In the genomic region with DNA sequence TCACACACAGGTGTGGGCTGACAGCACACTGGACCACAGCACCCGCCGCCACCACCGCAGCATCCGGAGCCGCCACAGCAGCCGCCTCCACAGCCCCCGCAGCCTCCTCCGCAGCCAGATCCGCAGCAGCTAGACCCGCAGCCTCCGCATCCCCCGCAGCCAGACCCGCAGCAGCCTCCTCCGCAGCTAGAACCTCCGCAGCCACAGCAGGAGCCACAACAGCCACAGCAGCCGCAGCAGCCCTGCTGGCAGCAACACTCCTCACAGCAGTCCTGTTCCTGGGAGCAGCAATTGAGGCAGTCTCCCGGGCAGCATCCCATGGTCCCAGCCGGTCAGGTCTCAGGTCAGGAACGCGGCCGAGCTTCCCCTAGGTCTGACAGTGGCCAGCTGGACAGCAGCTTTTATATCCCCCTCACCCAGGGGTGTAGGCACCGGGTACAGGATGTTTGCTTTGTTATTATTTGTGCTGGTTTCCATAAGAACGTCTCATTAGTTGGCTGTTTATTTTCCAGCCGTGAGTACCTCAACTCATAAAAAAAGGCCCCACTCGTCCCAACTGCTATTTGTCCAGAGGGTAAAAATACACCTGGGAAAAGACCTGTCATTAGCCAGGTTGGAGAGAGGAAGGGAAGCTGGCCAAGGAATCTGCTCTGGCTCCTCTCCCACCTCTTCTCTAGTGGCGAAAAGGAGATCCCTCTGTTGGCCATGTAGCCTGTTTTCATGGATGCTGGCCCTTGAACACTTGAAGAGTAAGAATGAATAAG, we compare ENCODE assay signal across 10 mouse cellular contexts. TPM values are rescaled to one million over a fixed set of nuclear protein-coding genes. Genes with fewer than 3 reads are reported as not detected.
DNase-seq lines count a peak whose midpoint lies in the region; ATAC-seq and TF ChIP-seq lines count a peak whose summit lies in the region.
"Had no signal": no experiment of that assay in that cellular context is flagged by ENCODE, and none has a peak within 500 bp of the region (broad histone marks: within the 10 kb centered on the region; RNA-seq: fewer than 3 reads in every experiment).

Gene Krtap17-1 (minus strand): TSS at position 375 of the 764 bp plus-strand sequence.

- H3K4me2 ChIP-seq in forebrain, embryonic 15.5 days (replicated peaks), result peak within 1 kb of the TSS; percentile 32
- H3K4me2 ChIP-seq in lung, embryonic 15.5 days, result peak within 1 kb of the TSS; percentile 32

- 25% methylated on average over 26 of the region's 26 CpGs for WGBS in heart, embryonic 10.5 days
- WGBS in forebrain, embryonic 15.5 days, result 25% methylated on average over 24 of the region's 26 CpGs
- 22% methylated on average over 26 of the region's 26 CpGs for WGBS in lung, embryonic 15.5 days

- H3K27me3 ChIP-seq in heart, embryonic 10.5 days (ENCODE audit: insufficient read depth, poor library complexity, severe bottlenecking), result peaks cover 39% of the 10 kb centered on the region
- H3K27me3 ChIP-seq in ES-Bruce4 (ENCODE audit: control insufficient read depth, insufficient read depth, low read length, poor library complexity, severe bottlenecking), result no peaks in the 10 kb centered on the region
- H3K27me3 ChIP-seq in forebrain, embryonic 15.5 days, result no peaks in the 10 kb centered on the region
- peaks cover 13% of the 10 kb centered on the region for H3K27me3 ChIP-seq in lung, embryonic 15.5 days

- TF ChIP-seq CTCF in ES-Bruce4 (IDR thresholded peaks at IDR 0.05; ENCODE audit: low read depth, low read length), result no peak

- peak within 1 kb of the TSS; percentile 36 for H3K4me3 ChIP-seq in heart, embryonic 10.5 days
- H3K4me3 ChIP-seq in ES-Bruce4 (ENCODE audit: low read depth, low read length), result peak within 1 kb of the TSS; percentile 43
- H3K4me3 ChIP-seq in forebrain, embryonic 15.5 days, result peak within 1 kb of the TSS; percentile 14
- 0 out of 2 replicates have a peak within 1 kb of the TSS, but pooled peaks have one; percentile 4 for H3K4me3 ChIP-seq in lung, embryonic 15.5 days

- no peak for ATAC-seq in forebrain, embryonic 15.5 days (replicated peaks)
- ATAC-seq in lung, embryonic 15.5 days (ENCODE audit: borderline replicate concordance, extremely low read depth, low FRiP score, low TSS enrichment), result no peak
- no peak for ATAC-seq in erythroblast, adult 5-6 weeks (replicated peaks; ENCODE audit: low FRiP score, poor library complexity, severe bottlenecking)

- no peaks in the 10 kb centered on the region for H3K36me3 ChIP-seq in heart, embryonic 10.5 days
- H3K36me3 ChIP-seq in ES-Bruce4 (ENCODE audit: control insufficient read depth, insufficient read depth, low read length, poor library complexity, severe bottlenecking), result no peaks in the 10 kb centered on the region
- no peaks in the 10 kb centered on the region for H3K36me3 ChIP-seq in forebrain, embryonic 15.5 days
- H3K36me3 ChIP-seq in lung, embryonic 15.5 days, result no peaks in the 10 kb centered on the region

- H3K9me3 ChIP-seq in heart, embryonic 10.5 days, result no peaks in the 10 kb centered on the region
- no peaks in the 10 kb centered on the region for H3K9me3 ChIP-seq in ES-Bruce4 (replicated peaks; ENCODE audit: control insufficient read depth, insufficient read depth, low read length, poor library complexity, severe bottlenecking)
- H3K9me3 ChIP-seq in forebrain, embryonic 15.5 days, result no peaks in the 10 kb centered on the region
- no peaks in the 10 kb centered on the region for H3K9me3 ChIP-seq in lung, embryonic 15.5 days

- TF ChIP-seq POLR2A in ES-Bruce4 (IDR thresholded peaks at IDR 0.05; ENCODE audit: insufficient read depth, low read length), result no peak

- no peak within 1 kb of the TSS for H3K9ac ChIP-seq in ES-Bruce4 (ENCODE audit: low read depth, poor library complexity, severe bottlenecking)
- no peak within 1 kb of the TSS for H3K9ac ChIP-seq in forebrain, embryonic 15.5 days (replicated peaks)
- no peak within 1 kb of the TSS for H3K9ac ChIP-seq in lung, embryonic 15.5 days

- no peak for TF ChIP-seq EP300 in ES-Bruce4 (IDR thresholded peaks at IDR 0.05; ENCODE audit: insufficient read depth, low read depth, low read length)

- intact Hi-C loops in heart, postnatal 14 days (cut with DNase I), result no loop called here

- DNase-seq in heart, embryonic 10.5 days (ENCODE audit: low spot score), result peak; percentile 73
- DNase-seq in heart, postnatal 14 days, result no peak
- DNase-seq in layer of hippocampus, postnatal 14 days (ENCODE audit: low spot score in 2 of 2), result no peak
- no peak for DNase-seq in urinary bladder, postnatal 36 days (ENCODE audit: low spot score in 2 of 2)

- peaks cover 7% of the 10 kb centered on the region for H3K4me1 ChIP-seq in heart, embryonic 10.5 days
- no peaks in the 10 kb centered on the region for H3K4me1 ChIP-seq in ES-Bruce4 (ENCODE audit: control insufficient read depth, insufficient read depth, low read length)
- H3K4me1 ChIP-seq in forebrain, embryonic 15.5 days, result 0 out of 2 replicates have a peak, but pooled peaks cover 5% of the 10 kb centered on the region
- H3K4me1 ChIP-seq in lung, embryonic 15.5 days, result peaks cover 3% of the 10 kb centered on the region; the same call in 1 of the 2 replicates

- no peak within 1 kb of the TSS for H3K27ac ChIP-seq in heart, embryonic 10.5 days
- H3K27ac ChIP-seq in ES-Bruce4 (ENCODE audit: insufficient read depth, low read length), result no peak within 1 kb of the TSS
- no peak within 1 kb of the TSS for H3K27ac ChIP-seq in forebrain, embryonic 15.5 days (replicated peaks)
- no peak within 1 kb of the TSS for H3K27ac ChIP-seq in lung, embryonic 15.5 days

RNA-seq across cellular contexts. Expression of gene Krtap17-1, which starts in this region (rescaled TPM):
- polyA plus RNA-seq in heart, embryonic 10.5 days (2016; fragmentation: Nextera tagmentation; extraction: Ambion mirVana), result 0.30 TPM in 1 of 2 replicates, not detected in the other
- not detected for total RNA-seq in heart, postnatal 14 days (2021)
- polyA plus RNA-seq in ES-Bruce4 (2011; ENCODE audit: insufficient read depth, insufficient read length, low read depth, missing spikeins), result not detected in 2 replicates
- polyA plus RNA-seq in forebrain, embryonic 15.5 days (2015; fragmentation: Nextera tagmentation; extraction: Ambion mirVana), result not detected in 2 replicates
- 1.6 and 2.3 TPM in 2 replicates for polyA plus RNA-seq in lung, embryonic 15.5 days (2015; fragmentation: Nextera tagmentation; extraction: Ambion mirVana)
- total RNA-seq in layer of hippocampus, postnatal 14 days (2021), result not detected
- not detected in 2 replicates for total RNA-seq in erythroblast, adult 5-6 weeks (2015; ENCODE audit: low replicate concordance)
- not detected in 2 replicates for total RNA-seq in erythroblast, adult 5-6 weeks (2017; ENCODE audit: low replicate concordance)
- total RNA-seq: heart, adult 8-10 months; layer of hippocampus, postnatal 10 days had no signal

Comparison
In these comparisons a context has a peak if more than half of its experiments do, and no peak if none do; other contexts are left out.
1. Peak in DNase-seq and H3K4me3 ChIP-seq in heart, embryonic 10.5 days; RNA of the gene not detected or under 1 TPM.